Mouse (Mus musculus): ENCODE measurements around the gene Trim67.
A peak's percentile ranks its signal among the peaks of the same experiment; 100 is the strongest.

Trim67 gene

DNA sequence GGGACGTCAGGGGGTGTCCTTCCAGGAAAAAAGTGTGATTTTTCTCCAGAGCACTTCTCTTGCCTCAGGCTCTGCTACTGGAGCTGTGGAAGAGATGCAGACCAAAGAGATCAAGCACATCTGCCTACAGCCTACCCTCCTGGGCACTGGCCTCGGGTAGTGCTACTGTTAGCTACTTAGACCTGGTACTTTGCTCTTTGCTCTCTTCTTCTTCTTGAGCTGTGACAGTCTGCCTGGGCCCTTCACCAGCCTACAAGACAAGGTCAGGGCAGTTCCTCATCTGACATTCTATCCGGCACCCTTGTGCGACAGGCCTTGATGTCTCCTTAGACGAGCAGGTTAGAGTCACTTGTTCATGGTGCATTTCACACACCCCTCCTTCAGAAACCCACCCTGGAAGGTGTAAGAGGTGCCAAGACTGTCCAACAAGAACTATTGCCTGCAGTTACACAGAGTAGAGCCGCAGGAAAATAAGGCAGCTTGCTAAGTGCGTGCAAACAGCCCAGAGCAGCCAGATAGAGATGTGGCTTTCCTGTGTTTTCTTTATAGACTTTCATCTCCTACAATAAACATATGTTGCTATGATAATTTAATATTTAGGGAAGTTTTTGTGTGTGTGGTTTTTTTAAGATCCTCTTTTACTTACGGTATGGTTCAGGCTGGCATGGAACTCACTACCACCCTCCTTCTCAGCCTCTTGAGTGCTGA, 3.0 kb downstream of the Trim67 start:
- no peak for DNase-seq

DNA sequence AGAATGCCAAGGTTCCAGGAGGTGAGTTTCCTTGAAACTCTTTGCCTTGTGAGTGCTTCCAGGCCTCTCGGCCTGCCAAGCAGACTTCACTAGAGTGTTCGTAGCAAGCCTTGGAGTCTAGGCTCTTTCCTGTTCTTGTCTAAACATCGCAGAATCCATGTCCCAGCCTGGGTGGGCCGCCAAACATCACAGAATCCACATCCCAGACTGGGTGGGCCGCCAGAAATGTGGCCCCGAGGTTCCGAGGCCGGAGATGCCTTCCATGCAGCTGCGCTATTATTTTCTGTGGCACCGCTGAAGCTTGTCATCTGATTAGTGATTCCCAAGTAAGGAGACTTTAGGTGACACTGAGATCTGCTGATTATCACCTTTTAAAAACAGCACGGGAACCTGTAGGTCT, 7.7 kb downstream of the Trim67 start:
- DNase-seq = no peak

GRCm38 (mm10) chr8:124803824-124804702, 11.2 kb downstream of the Trim67 start:
- no peak for DNase-seq

DNA sequence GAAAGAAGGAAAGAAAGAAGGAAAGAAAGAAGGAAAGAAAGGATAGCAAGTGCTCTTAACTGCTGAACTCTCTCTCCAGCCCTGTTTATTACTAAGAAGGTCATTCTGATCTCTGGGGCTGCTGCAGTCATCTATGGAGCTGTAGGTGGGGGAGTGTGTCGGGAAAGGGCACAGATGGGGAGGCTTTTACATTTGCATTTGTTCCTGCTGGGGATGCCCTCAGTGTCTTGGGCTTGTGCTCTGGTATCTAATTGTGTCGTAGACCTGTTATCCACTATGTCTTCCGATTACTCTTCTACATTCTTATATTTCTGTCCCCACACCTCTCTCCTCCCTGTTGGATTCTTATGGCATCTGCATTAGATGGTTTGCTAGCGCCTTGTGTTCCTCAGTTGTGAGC, 13.1 kb downstream of the Trim67 start:
- DNase-seq = no peak

DNA sequence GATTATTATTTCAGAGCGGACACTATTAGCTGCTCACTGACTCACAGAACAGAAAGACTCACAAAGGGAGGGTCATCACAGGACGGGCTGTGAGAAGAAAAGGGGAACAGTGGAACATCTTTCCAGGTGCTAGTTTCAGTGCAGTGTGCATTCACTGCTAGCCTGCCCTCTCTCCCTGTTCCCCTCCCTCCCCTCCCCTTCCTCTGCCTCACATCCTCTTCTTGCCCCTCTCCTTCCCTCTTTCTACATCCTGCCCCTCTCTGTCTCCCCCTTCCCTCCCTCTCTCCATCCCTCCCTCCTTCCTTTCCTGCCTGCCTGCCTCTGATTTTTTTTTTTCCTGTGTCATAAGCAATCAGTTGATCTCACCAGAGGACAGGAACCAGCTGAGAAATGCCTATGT, 16.5 kb downstream of the Trim67 start:
- no peak for DNase-seq

GRCm38 (mm10) chr8:124810056-124810610, 17.2 kb downstream of the Trim67 start:
- peak; percentile 54 to 62 for DNase-seq

DNA sequence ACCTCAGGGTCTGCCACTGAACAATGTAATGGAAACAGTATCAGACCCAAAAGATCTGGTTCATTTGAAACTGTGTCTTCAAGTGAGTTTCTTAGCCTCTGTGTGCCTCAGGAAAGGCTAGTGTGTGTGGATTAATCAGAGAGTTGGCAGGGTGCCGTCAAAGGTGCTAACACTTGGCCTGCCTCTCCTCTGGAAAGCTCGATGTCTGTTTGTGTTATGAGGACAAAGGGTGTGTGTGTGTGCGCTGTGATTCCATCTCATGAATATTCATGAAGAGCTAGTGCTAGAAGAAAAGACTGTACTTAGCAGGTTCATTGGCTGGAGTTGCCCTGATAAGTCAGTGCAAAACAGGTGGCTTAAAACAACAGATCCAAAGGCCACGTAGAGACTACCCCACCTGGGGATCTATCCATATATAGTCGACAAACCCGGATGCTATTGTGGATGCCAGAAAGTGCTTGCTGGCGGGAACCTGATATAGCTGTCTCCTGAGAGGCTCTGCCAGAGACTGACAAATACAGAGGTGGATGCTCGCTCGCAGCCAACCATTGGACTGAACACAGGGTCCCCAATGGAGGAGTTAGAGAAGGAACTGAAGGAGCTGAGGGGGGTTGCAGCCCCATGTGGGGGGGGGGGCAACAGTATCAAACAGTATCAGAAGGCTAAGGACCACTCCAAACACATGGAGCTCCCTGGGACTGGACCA, 17.9 kb downstream of the Trim67 start:
- peak; percentile 70 to 80 for DNase-seq

DNA sequence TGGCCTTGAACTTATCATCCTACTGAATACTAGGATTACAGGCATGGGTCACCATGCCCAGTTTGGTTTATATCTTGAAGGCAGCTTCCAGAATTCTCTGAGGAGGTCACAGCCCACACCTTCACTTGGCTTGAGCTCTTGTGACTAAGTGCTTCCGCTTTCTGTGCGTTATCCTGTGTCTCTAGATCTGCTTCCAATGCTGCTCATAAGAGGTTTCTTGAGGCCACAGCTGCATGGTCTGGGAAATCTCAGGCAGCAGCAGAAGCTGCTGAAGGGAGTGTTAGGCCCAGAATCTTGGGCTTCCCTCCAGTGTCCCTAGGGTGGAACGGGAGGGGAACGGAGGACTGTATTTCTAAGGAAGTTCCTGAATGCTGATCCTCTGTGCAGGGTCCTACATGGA, 20.4 kb downstream of the Trim67 start:
- DNase-seq = no peak

DNA sequence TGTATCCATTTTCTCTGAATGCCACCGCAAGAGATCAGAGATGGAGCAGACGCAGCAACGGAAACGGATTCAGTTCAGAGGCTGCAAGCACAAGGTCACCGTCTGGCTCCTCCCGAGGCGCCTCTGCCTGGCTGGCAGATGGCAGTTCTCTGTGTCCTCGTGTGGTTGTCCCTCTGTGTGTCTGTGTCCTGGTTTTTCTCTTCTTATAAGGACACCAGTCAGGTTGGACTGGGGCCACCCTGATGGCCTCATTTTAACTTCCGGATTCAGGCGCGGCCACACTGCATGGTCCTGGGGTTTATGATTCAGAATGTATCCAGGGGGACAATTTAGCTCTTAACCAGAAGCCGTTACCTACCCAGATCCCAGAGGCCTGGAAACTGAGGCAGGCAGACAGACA, 23.0 kb downstream of the Trim67 start:
- DNase-seq = no peak

DNA sequence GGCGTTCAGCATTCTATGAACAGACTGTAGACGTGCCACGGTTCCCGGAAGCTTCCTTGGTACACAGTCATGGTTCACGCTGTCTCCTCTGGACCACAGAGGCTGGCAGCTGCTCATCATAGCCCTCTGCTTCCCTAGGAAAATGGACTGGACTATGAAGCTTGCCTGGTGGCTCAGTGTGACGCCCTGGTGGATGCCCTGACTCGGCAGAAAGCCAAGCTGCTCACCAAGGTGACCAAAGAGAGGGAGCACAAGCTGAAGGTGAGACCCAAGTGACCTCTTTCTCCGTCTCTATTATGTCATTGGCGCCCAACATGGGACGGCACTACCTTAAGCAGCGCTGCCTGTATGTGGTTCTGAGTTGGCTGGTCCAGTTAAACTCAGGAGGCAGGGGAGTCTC, 24.0 kb downstream of the Trim67 start:
- DNase-seq = no peak

GRCm38 (mm10) chr8:124817361-124817760, 24.5 kb downstream of the Trim67 start:
- peak; percentile 19 to 55 for DNase-seq

DNA sequence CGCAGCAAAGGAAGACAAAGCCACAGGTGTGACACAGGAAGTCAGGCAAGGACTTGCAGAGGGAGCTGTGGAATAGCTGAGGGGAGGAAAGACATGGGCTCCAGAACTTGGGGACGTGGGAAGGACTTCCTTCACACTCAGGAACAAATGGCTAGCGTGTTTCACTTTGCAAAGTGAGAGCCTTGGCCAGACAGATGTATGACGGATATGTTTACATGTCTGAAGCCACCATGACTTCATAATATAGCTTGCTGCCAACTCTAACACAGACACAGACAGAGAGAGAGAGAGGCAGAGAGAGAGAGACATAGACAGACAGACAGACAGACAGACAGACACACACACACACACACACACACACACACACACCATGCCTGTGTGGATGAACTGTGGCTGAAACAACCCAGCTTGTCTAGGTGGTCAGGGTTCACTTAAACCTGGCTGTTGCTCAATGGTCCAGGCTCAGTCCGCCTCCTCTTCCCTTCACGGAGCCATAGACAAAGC, 26.8 kb downstream of the Trim67 start:
- no peak for DNase-seq

- peak; percentile 74 to 84 for DNase-seq
These were observed 27.2 kb downstream of the Trim67 start for GRCm38 (mm10) chr8:124820125-124820524.

- DNase-seq = no peak
These were observed 30.6 kb downstream of the Trim67 start for GRCm38 (mm10) chr8:124823497-124823896.

DNA sequence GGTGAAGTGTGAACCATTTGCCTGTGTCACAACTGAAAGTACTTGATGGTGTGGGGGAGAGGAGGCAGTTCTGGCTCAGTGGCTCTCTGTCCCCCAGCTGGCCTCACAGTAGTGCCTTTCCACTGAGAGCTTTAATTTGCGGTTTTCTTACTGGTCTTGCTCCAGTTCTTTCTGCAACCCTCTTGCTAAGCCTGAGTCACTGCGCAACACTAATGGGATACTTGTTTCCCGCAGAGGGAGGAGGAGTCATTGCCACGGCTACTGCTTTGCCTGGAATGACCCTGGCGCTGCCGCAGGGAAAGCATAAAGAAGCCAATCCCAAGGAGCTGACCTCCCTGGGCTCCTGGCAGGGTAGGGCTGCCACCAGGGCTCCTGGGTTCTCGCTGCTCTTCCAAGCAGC, 33.8 kb downstream of the Trim67 start:
- DNase-seq = peak; percentile 49 to 80

DNA sequence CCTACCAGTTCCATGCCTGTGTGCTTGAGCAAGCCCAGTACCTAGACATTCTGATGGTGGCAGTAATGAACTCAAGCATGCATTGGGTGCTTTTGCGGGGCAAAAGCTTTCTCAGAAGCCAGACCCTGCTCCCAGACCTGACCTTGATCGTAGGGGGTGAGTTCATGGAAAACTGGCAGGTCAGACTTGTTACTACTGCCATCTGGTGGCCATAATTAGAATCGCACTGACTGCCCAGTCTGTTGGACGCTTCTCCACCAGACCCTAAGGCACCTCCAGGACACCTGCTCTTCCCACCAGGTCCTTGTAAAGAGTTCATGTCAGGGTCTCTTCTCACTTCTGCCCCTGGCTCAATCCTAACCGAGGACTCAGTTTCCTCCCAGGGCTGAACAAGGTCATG, 34.5 kb downstream of the Trim67 start:
- DNase-seq = peak; percentile 68 to 78

GRCm38 (mm10) chr8:124828561-124829240, 35.8 kb downstream of the Trim67 start:
- DNase-seq = no peak

- DNase-seq = no peak
These were observed 37.2 kb downstream of the Trim67 start for GRCm38 (mm10) chr8:124830050-124830449.

DNA sequence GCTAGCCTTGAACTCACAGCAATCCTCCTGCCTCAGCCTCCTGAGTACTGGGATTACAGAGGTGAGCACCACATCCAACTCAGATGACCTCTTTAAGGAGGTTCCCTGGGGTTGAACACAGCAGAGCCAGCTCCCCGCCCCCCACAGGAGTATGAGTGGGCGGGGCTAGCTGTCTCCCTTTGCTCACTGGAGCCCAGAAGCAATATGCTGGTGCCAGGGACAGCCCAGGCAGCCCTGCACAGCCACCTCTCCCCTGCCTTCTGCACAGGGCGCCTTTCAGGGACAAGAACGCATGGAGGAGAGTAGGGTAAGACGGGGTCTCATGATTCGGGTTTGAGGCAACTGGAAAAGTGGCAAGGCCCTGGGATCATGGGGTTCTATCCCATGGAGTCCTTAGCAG, 38.6 kb downstream of the Trim67 start:
- no peak for DNase-seq

- no peak for DNase-seq
These were observed 39.0 kb downstream of the Trim67 start for GRCm38 (mm10) chr8:124831941-124832340.

- DNase-seq = no peak
These were observed 40.7 kb downstream of the Trim67 start for GRCm38 (mm10) chr8:124833430-124834205.

GRCm38 (mm10) chr8:124835848-124836247, 43.0 kb downstream of the Trim67 start:
- DNase-seq = no peak

Data from kidney, postnatal 25 days (tissue).